Mouse (Mus musculus) limb, embryonic 10.5 days (tissue): ENCODE data around the gene Prx. TPM values are rescaled to one million over a fixed set of nuclear protein-coding genes. Genes with fewer than 3 reads are reported as not detected.
A peak's percentile ranks its signal among the peaks of the same experiment; 100 is the strongest.

Experiments used
- DNase-seq: peaks from one replicate; pipeline ENCODE4 v3.0.0-alpha.2; 2017; ENCODE audit warnings: low spot score
- H3K27ac ChIP-seq: fragments of 300-500 bp; sonication (generic); 2 replicates; pipeline ENCODE4 v1.5.1; 2016; ENCODE audit warnings: mild to moderate bottlenecking
- H3K27me3 ChIP-seq: fragments of 300-500 bp; sonication (generic); 2 replicates; pipeline ENCODE4 v1.6.1; 2016; ENCODE audit warnings: low read depth, mild to moderate bottlenecking; ENCODE audit not compliant: poor library complexity, severe bottlenecking
- H3K36me3 ChIP-seq: fragments of 300-500 bp; sonication (generic); 2 replicates; pipeline ENCODE4 v1.6.1; 2016; ENCODE audit warnings: mild to moderate bottlenecking, moderate library complexity
- H3K4me1 ChIP-seq: fragments of 300-500 bp; sonication (generic); 2 replicates; pipeline ENCODE4 v1.6.1; 2016
- H3K4me3 ChIP-seq: fragments of 300-500 bp; sonication (generic); 2 replicates; pipeline ENCODE4 v1.5.1; 2016; ENCODE audit warnings: mild to moderate bottlenecking, moderate library complexity
- H3K9me3 ChIP-seq: fragments of 300-500 bp; sonication (generic); replicated peaks from 2 replicates; pipeline ENCODE4 v1.6.1; 2016; ENCODE audit warnings: mild to moderate bottlenecking
- WGBS: fragments of 180-500 bp; shearing (Covaris S2); methylation state at CpG from one replicate; pipeline ENCODE4 v1.1.7; 2016; 5-methylcytosine and 5-hydroxymethylcytosine counted together
- polyA plus RNA-seq: library from polyadenylated mRNA; unstranded; fragments of >200 nt; fragmentation: Nextera tagmentation; extraction: Ambion mirVana; gene quantifications from 2 replicates; pipeline ENCODE4 v1.2.1, GENCODE M21; 2016

The Prx gene
- 3.5 and 4.3 TPM in 2 replicates for polyA plus RNA-seq

DNA sequence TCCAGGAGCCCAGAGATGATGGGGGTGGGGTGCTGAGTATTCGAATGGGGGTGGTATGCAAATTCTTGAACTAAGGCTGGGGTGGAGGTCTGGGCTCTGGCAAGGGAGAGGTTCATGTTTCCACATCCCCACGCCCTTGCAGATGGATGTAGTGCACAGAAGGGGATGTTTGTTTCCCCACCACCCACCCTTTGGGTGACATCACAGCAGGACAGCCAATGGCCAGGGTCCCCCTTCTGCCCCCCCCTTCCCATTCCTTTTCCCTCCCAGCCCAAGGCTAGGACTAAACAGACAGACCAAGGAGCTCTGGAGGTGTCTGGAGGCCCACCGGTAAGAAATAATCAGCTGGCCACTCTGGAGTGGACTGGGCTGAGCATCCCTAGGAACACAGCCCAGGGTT, at the start of gene Prx:
Gene Prx, plus strand, starts transcription at position 289 of the 400 bp plus-strand sequence.
- Histone ChIP-seq H3K27ac (no peak within 1 kb of the TSS; the same call in 1 of the 2 replicates), H3K9me3 (no peaks in the 10 kb centered on the region), H3K4me1 (0 out of 2 replicates have a peak, but pooled peaks cover 9% of the 10 kb centered on the region), H3K36me3 (no peaks in the 10 kb centered on the region), H3K4me3 (no peak within 1 kb of the TSS), H3K27me3 (no peaks in the 10 kb centered on the region)
- WGBS, result 49% methylated on average over 3 of the region's 3 CpGs
- DNase-seq, result no peak

DNA sequence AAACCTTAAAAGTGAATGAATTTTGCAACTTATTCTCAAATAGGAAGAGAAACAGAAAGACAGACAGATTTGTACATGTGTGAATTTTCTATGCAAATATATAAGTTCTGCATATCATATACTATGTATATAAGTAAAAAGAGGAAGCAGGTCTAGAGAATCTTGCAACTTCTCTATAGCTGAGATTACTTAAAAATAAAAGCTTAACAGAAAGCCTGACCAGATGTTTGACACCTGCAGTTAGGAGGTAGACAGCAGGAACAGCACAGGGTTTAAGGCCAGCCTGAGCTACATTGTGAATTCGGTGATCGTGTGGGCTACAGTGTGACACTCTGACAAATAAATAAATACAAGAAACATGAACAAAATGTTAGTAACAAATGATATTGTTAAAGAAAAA, 47.8 kb upstream of the Prx start:
- DNase-seq, result no peak
- Histone ChIP-seq H3K4me1 (peaks cover 15% of the 10 kb centered on the region), H3K36me3 (no peaks in the 10 kb centered on the region), H3K4me3 (no peak overlapping the region), H3K27me3 (peaks cover 20% of the 10 kb centered on the region), H3K9me3 (no peaks in the 10 kb centered on the region), H3K27ac (no peak overlapping the region)
- WGBS, result 94% methylated on average over 2 of the region's 2 CpGs

GRCm38 (mm10) chr7:27452206-27452770, 46.8 kb upstream of the Prx start:
- WGBS, result 66% methylated on average over 13 of the region's 13 CpGs
- H3K4me1 ChIP-seq, result peaks cover 9% of the 10 kb centered on the region
- H3K9me3 ChIP-seq, result no peaks in the 10 kb centered on the region
- H3K4me3 ChIP-seq, result no peak overlapping the region
- no peak overlapping the region for H3K27ac ChIP-seq
- H3K36me3 ChIP-seq, result no peaks in the 10 kb centered on the region
- H3K27me3 ChIP-seq, result peaks cover 11% of the 10 kb centered on the region
- DNase-seq, result no peak

DNA sequence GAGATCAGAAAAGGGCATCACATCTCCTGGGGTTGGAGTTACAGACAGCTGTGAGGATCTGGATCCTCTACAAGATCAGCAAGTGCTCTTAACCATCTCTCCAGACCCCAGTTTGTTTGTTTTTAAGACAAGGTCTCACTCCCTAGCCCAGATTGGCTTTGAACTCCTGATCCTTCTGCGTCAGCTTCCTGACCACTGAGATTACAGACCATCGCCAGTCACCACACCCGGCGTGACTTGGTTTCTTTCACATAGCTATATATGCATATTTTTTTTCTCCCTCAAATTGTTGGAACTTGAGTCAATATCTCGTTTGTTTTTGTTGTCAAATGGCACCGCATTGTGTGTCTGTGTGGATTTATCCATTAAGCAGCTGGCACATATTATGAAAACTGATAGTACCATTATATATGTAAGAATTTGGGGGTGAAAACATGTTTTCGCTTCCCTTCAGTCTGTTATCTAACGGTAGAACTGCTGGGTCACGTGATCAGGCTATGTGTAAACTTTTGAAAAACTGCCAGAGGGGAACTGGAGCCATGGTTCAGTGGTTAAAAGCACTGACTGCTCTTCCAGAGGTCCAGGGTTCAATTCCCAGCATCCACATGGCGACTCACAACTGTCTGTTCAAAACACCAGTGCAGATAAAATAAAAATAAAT, 44.5 kb upstream of the Prx start:
- Histone ChIP-seq H3K27me3 (no peaks in the 10 kb centered on the region), H3K9me3 (no peaks in the 10 kb centered on the region), H3K27ac (no peak overlapping the region), H3K36me3 (no peaks in the 10 kb centered on the region), H3K4me1 (no peaks in the 10 kb centered on the region), H3K4me3 (no peak overlapping the region)
- DNase-seq, result no peak
- 82% methylated on average over 10 of the region's 10 CpGs for WGBS

DNA sequence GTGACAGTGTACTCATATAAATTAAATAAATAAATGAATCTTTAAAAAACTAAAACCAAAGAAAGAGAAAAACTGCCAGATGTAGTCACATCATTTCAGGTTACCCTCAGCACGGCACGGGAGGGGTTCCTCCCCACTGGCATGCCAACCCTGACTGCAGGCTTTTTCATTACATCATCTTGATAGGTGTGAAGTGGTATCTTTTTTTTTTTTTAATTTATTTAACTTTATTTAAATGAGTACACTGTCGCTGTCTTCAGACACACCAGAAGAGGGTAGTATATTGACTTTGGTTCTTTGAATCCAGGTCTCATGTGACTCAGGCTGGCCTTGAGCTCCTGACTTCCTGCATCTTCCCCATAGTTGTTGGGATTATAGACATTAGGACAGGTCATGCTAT, 43.9 kb upstream of the Prx start:
- H3K36me3 ChIP-seq, result no peaks in the 10 kb centered on the region
- H3K27me3 ChIP-seq, result no peaks in the 10 kb centered on the region
- H3K4me1 ChIP-seq, result no peaks in the 10 kb centered on the region
- H3K9me3 ChIP-seq, result no peaks in the 10 kb centered on the region
- H3K27ac ChIP-seq, result no peak overlapping the region
- whole genome bisulfite sequencing, result 91% methylated on average over 3 of the region's 3 CpGs
- no peak overlapping the region for H3K4me3 ChIP-seq
- DNase-seq, result no peak

GRCm38 (mm10) chr7:27458614-27459013, 40.5 kb upstream of the Prx start:
- Histone ChIP-seq H3K9me3 (no peaks in the 10 kb centered on the region), H3K27ac (no peak overlapping the region), H3K4me1 (no peaks in the 10 kb centered on the region), H3K36me3 (no peaks in the 10 kb centered on the region), H3K27me3 (no peaks in the 10 kb centered on the region), H3K4me3 (no peak overlapping the region)
- WGBS, result 89% methylated on average over 4 of the region's 4 CpGs
- DNase-seq, result no peak

GRCm38 (mm10) chr7:27459640-27460039, 39.5 kb upstream of the Prx start:
- no peaks in the 10 kb centered on the region for H3K9me3 ChIP-seq
- no peak overlapping the region for H3K4me3 ChIP-seq
- no peaks in the 10 kb centered on the region for H3K27me3 ChIP-seq
- 93% methylated on average over 5 of the region's 5 CpGs for WGBS
- no peaks in the 10 kb centered on the region for H3K36me3 ChIP-seq
- H3K4me1 ChIP-seq, result no peaks in the 10 kb centered on the region
- H3K27ac ChIP-seq, result no peak overlapping the region
- no peak for DNase-seq

- H3K4me3 ChIP-seq, result no peak overlapping the region
- 84% methylated on average over 6 of the region's 6 CpGs for WGBS
- H3K4me1 ChIP-seq, result no peaks in the 10 kb centered on the region
Observed at GRCm38 (mm10) chr7:27460477-27460876, 38.6 kb upstream of the Prx start.

GRCm38 (mm10) chr7:27467648-27468047, 31.5 kb upstream of the Prx start:
- Histone ChIP-seq H3K27ac (no peak overlapping the region), H3K36me3 (no peaks in the 10 kb centered on the region), H3K27me3 (no peaks in the 10 kb centered on the region), H3K4me1 (peaks cover 4% of the 10 kb centered on the region), H3K9me3 (no peaks in the 10 kb centered on the region), H3K4me3 (no peak overlapping the region)
- WGBS, result 61% methylated on average over 4 of the region's 4 CpGs
- no peak for DNase-seq

More at GRCm38 (mm10) chr7:27460477-27460876, 38.6 kb upstream of the Prx start:
- H3K36me3 ChIP-seq, result no peaks in the 10 kb centered on the region
- H3K9me3 ChIP-seq, result no peaks in the 10 kb centered on the region
- no peak for DNase-seq
- H3K27ac ChIP-seq, result no peak overlapping the region
- H3K27me3 ChIP-seq, result no peaks in the 10 kb centered on the region

DNA sequence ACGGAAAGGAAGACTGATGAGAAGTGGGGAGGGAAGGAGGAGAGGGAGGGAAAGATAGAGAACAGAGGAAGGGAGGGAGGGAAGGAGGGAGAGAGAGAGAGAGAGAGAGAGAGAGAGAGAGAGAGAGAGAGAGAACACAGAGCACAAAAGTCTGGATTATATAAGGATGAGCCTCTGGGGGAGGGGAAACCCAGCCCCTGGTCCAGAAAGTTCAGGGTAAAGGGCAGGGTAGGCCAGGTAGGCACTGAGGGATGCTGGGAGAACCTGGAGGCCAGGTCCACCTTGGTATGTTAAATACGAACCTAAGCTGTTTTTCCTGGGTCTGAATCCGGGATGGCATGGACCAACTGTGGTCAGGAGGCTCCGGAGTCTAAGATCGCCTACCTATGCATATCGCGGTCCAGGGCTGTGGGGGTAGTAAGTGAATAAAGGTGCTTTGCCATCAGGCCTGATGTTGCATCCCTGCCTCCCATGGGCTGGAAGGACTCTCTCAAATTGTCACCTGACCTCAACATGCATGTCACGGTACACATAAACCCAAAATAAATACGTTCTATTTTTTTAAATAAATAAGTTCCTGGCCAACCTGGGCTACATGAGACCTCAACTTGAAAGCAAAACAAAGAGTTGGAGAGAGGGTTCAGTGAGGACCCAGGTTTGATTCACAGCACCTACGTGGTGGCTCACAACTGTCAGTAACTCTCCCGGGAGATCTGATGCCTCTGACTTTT, 27.6 kb upstream of the Prx start:
- DNase-seq, result no peak
- 89% methylated on average over 11 of the region's 11 CpGs for WGBS
- no peak overlapping the region for H3K4me3 ChIP-seq

DNA sequence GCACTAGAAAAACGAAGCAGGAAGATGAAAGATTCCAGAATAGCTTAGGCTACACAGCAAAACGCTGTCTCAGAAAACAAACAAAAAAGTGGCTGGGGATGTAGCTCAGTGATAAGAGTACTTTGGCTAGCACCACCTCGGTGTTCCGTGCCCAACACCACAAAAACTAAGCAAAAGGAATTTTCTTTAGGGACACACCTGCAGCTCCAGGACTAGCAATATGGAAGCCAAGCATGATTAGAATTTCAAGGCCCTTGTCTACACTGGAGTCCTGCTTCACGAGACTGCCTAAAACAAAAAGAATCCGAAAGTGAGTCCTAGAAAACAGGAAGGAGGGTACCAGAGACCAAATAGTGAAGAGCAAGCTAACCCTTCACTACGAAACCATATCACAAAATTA, 26.5 kb upstream of the Prx start:
- WGBS, result 55% methylated on average over 7 of the region's 7 CpGs
- H3K36me3 ChIP-seq, result peaks cover 19% of the 10 kb centered on the region
- peaks cover 13% of the 10 kb centered on the region for H3K4me1 ChIP-seq
- H3K27ac ChIP-seq, result peak overlapping the region; percentile 91
- DNase-seq, result no peak
- H3K9me3 ChIP-seq, result no peaks in the 10 kb centered on the region
- no peaks in the 10 kb centered on the region for H3K27me3 ChIP-seq
- peak overlapping the region; percentile 82 for H3K4me3 ChIP-seq

More for the DNA sequence above, 27.6 kb upstream of the Prx start:
- Histone ChIP-seq H3K27ac (no peak overlapping the region), H3K4me1 (peaks cover 13% of the 10 kb centered on the region), H3K9me3 (no peaks in the 10 kb centered on the region), H3K27me3 (no peaks in the 10 kb centered on the region), H3K36me3 (peaks cover 9% of the 10 kb centered on the region)

DNA sequence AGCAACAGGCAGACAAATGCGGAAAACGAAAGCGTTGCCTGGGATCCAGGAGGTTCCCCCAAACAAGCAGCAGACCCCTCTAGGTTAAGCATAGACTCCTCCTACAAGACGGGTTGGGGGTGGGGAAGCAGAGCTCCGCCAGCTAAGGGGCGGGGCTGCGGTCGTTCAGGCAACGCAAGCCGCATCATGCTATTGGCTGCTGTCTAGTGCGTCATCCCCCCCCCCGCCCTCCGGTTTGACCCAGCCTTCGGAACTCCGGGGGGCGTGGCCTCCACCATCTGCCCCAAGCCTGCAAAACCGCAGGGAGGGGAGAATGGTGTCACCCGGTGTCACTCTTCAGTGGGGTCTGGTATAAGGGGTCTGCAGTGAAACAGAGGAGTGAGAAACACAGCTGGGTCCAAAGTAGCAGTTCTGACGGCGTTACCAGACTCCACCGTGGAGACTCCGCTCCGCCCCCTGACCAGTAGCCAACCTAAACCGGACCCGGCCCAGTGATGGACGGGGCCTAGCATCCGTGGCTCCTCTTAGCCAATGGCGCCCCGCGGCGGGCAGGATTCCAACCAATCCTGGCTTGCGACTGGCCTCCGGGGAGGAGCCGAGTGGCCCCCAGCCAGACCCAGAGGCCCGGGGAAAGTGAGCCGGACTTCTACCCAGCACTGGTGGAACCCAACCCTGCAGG, 25.8 kb upstream of the Prx start, which contains the start of gene Sertad3:
Gene Sertad3, plus strand, starts transcription at position 613 of the 679 bp plus-strand sequence.
- peak within 1 kb of the TSS; percentile 91 for H3K27ac ChIP-seq
- peaks cover 25% of the 10 kb centered on the region for H3K36me3 ChIP-seq
- H3K4me3 ChIP-seq, result peak within 1 kb of the TSS; percentile 82
- H3K9me3 ChIP-seq, result no peaks in the 10 kb centered on the region
- H3K27me3 ChIP-seq, result no peaks in the 10 kb centered on the region
- under 1% methylated on average over 36 of the region's 36 CpGs for WGBS
- H3K4me1 ChIP-seq, result peaks cover 18% of the 10 kb centered on the region
- DNase-seq, result peak; percentile 98
